ENCODE assay signal across 19 mouse cellular contexts in the genomic region with DNA sequence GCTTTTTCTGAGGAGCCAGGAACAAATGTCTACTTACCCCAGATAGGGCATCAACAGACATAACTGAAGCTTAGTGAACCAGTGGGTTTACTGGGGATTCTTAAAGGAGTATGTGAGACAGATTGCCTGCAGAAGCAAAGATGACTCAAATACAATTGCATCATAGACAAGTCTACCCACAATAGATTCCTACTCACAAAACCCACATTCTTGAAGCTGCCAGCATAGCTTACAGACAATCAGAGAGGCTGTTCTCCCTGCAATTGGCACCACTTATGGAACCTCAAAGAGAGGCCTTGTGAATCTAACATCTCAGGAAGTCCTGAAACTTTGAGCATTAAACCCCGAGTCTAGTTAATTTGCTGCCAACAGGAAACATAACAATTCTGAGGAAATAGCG.
"Had no signal": no experiment of that assay in that cellular context is flagged by ENCODE, and none has a peak within 500 bp of the region (broad histone marks: within the 10 kb centered on the region; RNA-seq: fewer than 3 reads in every experiment).

No protein-coding gene starts in this region.

- DNase-seq: kidney, adult 18-20 months; kidney, adult 9 months; kidney, postnatal 25 days; liver; lung, adult 18-20 months; lung, postnatal 14 days; lung, postnatal 4 days; midbrain, embryonic 14.5 days; thymus, adult 2 months; thymus, postnatal 14 days; thymus, postnatal 4 days had no signal

- H3K4me1 ChIP-seq: limb, embryonic 10.5 days; limb, embryonic 13.5 days; liver, embryonic 12.5 days; liver, embryonic 15.5 days; lung, embryonic 15.5 days; neural tube, embryonic 12.5 days; neural tube, embryonic 15.5 days had no signal

- H3K36me3 ChIP-seq: limb, embryonic 10.5 days; limb, embryonic 13.5 days; liver, embryonic 12.5 days; liver, embryonic 15.5 days; lung, embryonic 15.5 days; neural tube, embryonic 12.5 days; neural tube, embryonic 15.5 days had no signal

- H3K27ac ChIP-seq: limb, embryonic 10.5 days; limb, embryonic 13.5 days; liver, embryonic 12.5 days; liver, embryonic 15.5 days; lung, embryonic 15.5 days; neural tube, embryonic 12.5 days; neural tube, embryonic 15.5 days had no signal

- H3K4me3 ChIP-seq: limb, embryonic 10.5 days; limb, embryonic 13.5 days; liver, embryonic 12.5 days; liver, embryonic 15.5 days; lung, embryonic 15.5 days; neural tube, embryonic 12.5 days; neural tube, embryonic 15.5 days had no signal

- H3K27me3 ChIP-seq: limb, embryonic 13.5 days; liver, embryonic 12.5 days; liver, embryonic 15.5 days; lung, embryonic 15.5 days; neural tube, embryonic 12.5 days; neural tube, embryonic 15.5 days had no signal

- ATAC-seq: liver, embryonic 12.5 days had no signal

- H3K4me2 ChIP-seq: limb, embryonic 13.5 days; liver, embryonic 12.5 days; liver, embryonic 15.5 days; lung, embryonic 15.5 days; midbrain, embryonic 11.5 days; neural tube, embryonic 12.5 days; neural tube, embryonic 15.5 days had no signal

- H3K9me3 ChIP-seq: limb, embryonic 10.5 days; limb, embryonic 13.5 days; liver, embryonic 12.5 days; liver, embryonic 15.5 days; lung, embryonic 15.5 days; neural tube, embryonic 12.5 days; neural tube, embryonic 15.5 days had no signal

- H3K9ac ChIP-seq: limb, embryonic 13.5 days; liver, embryonic 12.5 days; liver, embryonic 15.5 days; lung, embryonic 15.5 days; neural tube, embryonic 12.5 days; neural tube, embryonic 15.5 days had no signal
